Mouse (Mus musculus): Measurements from ENCODE around the gene Ifna1. TPM values are rescaled to one million over a fixed set of nuclear protein-coding genes. Genes with fewer than 3 reads are reported as not detected.

Gene Ifna1
- total RNA-seq, 2 experiments from 2014 or later: not detected

DNA sequence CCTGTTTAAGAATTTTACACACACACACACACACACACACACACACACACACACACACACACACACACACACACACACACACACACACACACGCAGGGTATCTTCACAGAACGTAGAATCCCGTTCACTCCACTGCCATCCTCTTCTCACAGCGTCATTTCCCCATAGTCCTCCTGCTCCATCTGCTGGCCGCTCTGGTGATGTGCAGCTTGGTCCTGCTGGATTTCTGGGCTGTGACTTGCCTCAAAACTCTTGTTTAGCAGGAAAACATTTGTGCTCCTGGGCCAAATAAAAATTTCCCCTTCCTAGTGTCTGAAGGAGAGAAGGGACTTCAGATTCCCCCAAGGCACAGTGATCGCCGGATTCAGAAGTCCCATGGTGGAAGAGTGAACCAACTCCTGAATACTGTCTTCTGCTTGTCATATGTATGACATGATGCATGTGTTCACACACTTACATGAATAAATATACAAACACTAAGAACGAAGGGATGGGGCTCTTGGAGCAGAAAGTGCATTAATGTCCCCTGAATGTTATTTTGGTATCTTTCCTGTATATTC is 17.6 kb downstream of the Ifna1 start:
- peak; percentile 67 to 78 for DNase-seq (ENCODE audit: extremely low spot score in 1 of 2, low spot score in 2 of 2)
- intact Hi-C loops (cut with DNase I): no loop called here

GRCm38 (mm10) chr4:88867926-88868911 is 18.3 kb downstream of the Ifna1 start:
- intact Hi-C loops (cut with DNase I): no loop called here
- peak in 1 of 2 experiments; percentile 35 for DNase-seq (ENCODE audit: extremely low spot score in 1 of 2, low spot score in 2 of 2)

DNA sequence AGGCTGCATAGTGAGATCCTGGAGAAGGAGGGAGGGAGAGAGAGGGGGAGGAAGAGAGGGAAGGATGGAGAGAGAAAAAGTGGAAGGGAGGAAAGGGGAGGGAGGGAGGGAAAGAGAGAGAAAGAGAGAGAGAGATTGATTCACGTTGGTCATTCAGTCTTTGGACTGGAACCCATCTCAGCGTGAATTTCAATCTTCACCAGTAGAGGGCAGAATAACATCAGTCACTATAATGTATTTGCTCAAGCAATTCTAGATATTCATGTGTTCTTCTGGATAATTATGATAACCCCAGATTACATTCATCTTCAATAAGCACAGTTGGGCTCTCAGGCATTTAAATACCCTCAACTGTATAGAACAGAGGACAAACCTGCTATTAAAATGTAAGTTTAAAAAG is 22.8 kb downstream of the Ifna1 start:
- intact Hi-C loops (cut with DNase I): loop anchor here (1.0 kb wide), 1 partner anchor 257 kb away; no protein-coding TSS in a partner anchor
- DNase-seq (ENCODE audit: extremely low spot score in 1 of 2, low spot score in 2 of 2): peak in 1 of 2 experiments; percentile 31

GRCm38 (mm10) chr4:88875435-88876095 is 25.7 kb downstream of the Ifna1 start:
- no peak for DNase-seq (ENCODE audit: extremely low spot score in 1 of 2, low spot score in 2 of 2)
- intact Hi-C loops (cut with DNase I): no loop called here

GRCm38 (mm10) chr4:88876520-88876919 is 26.6 kb downstream of the Ifna1 start:
- intact Hi-C loops (cut with DNase I): no loop called here
- no peak for DNase-seq (ENCODE audit: extremely low spot score in 1 of 2, low spot score in 2 of 2)

DNA sequence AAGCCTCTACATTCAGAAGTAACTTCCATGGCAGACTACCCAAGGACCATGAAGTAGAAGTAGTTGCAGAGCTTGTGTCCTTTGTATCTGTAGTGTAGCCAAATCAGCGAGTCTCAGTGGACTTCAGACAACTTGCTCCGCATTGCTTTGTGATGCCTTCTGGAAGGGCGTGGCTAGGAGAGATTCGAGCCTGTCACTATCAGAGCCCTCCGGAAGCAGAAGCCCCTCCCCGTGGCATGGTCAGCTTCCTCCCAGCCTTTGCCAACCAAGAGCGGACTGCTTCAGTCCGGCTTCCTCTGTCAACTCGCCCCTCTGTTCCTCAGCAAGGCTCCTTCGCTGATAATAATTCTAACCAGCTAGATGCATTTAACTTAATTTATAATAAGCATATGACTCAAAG is 28.4 kb downstream of the Ifna1 start:
- DNase-seq (ENCODE audit: extremely low spot score in 1 of 2, low spot score in 2 of 2): no peak
- intact Hi-C loops (cut with DNase I): no loop called here

DNA sequence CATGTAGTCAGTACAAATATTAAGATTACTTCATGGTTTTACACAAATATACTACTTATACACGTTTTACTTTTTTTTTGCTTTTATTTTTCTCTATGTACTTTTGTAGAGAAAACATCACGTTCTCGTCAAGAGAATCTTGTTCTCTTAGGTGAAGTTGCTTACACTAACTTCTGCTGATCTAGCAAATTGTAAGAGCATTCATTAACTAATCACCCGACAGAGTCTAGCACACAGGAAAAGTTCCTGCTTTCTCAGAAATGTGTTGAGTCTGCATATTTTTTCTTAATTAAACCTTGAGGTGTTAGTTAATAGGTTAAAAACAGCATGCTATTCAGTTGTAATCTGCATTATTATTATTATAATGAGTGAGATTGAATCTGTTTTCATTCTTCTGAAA is 28.9 kb downstream of the Ifna1 start:
- DNase-seq (ENCODE audit: extremely low spot score in 1 of 2, low spot score in 2 of 2): no peak
- intact Hi-C loops (cut with DNase I): no loop called here

DNA sequence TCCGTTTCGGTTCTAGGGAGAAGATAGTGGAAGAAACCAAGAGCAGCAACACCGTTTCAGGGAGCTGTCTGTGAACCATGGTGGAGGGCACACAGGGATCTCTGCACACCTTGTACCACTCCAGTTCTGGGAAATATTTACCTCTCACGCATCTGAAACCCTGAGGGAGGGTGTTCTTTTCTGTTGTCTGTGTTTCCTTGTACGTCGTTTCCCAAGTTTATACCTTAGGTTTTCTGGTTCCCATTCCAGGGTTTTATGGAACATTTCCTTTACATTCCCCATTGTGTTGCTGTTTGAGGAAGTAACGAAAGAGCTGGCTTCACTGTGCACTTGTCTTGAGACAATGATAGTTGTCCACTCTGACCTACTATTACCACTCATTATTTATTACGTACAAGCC is 30.2 kb downstream of the Ifna1 start, which contains the start of gene Ifne:
Ifne (minus strand) TSS at position 101 of the 400 bp plus-strand sequence.
- intact Hi-C loops (cut with DNase I): no loop called here

GRCm38 (mm10) chr4:88888236-88888635 is 38.3 kb downstream of the Ifna1 start:
- intact Hi-C loops (cut with DNase I): no loop called here
- no peak for DNase-seq (ENCODE audit: extremely low spot score in 1 of 2, low spot score in 2 of 2)

More for the DNA sequence above, 30.2 kb downstream of the Ifna1 start, which contains the start of gene Ifne:
- no peak for DNase-seq (ENCODE audit: extremely low spot score in 1 of 2, low spot score in 2 of 2)

GRCm38 (mm10) chr4:88893201-88893754 is 43.4 kb downstream of the Ifna1 start:
- DNase-seq (ENCODE audit: extremely low spot score in 1 of 2, low spot score in 2 of 2): no peak
- intact Hi-C loops (cut with DNase I): no loop called here

Other genes starting within 250 kb of the Ifna1 start
- not detected for gene Ifna12, start 246.7 kb upstream of the Ifna1 start, total RNA-seq (2021)
- not detected for gene C87499, start 215.7 kb upstream of the Ifna1 start, total RNA-seq (2021)
- not detected for gene Ifna13, start 205.6 kb upstream of the Ifna1 start, total RNA-seq (2021)
- gene Ifna16, start 173.2 kb upstream of the Ifna1 start, total RNA-seq (2021): not detected
- not detected for gene Ifna2, start 166.2 kb upstream of the Ifna1 start, total RNA-seq (2021)
- not detected for gene Ifnab, start 158.7 kb upstream of the Ifna1 start, total RNA-seq (2021)
- gene Gm26566, start 128.3 kb upstream of the Ifna1 start, total RNA-seq (2021): 1 to 10 TPM; 1.8 to 2.0 TPM
- 100 to 1,000 TPM; 105 to 107 TPM for gene Klhl9, start 127.6 kb upstream of the Ifna1 start, total RNA-seq (2021)
- gene Gm13271, start 95.2 kb upstream of the Ifna1 start, total RNA-seq (2021): not detected
- not detected for gene Gm13283, start 90.0 kb upstream of the Ifna1 start, total RNA-seq (2021)
- not detected for gene Gm13290, start 76.3 kb upstream of the Ifna1 start, total RNA-seq (2021)
- gene Gm13289, start 73.2 kb upstream of the Ifna1 start, total RNA-seq (2021): not detected
- gene Gm13272, start 70.2 kb upstream of the Ifna1 start, total RNA-seq (2021): not detected
- gene Ifnz, start 68.0 kb upstream of the Ifna1 start, total RNA-seq (2021): not detected
- not detected for gene Gm13276, start 64.4 kb upstream of the Ifna1 start, total RNA-seq (2021)
- not detected for gene Gm13277, start 61.5 kb upstream of the Ifna1 start, total RNA-seq (2021)
- gene Gm13278, start 58.5 kb upstream of the Ifna1 start, total RNA-seq (2021): not detected
- gene Gm13275, start 55.6 kb upstream of the Ifna1 start, total RNA-seq (2021): not detected
- gene Gm13279, start 52.7 kb upstream of the Ifna1 start, total RNA-seq (2021): not detected
- not detected for gene Gm13285, start 50.4 kb upstream of the Ifna1 start, total RNA-seq (2021)
- gene Gm13287, start 46.8 kb upstream of the Ifna1 start, total RNA-seq (2021): not detected
- gene Gm13288, start 44.6 kb upstream of the Ifna1 start, total RNA-seq (2021): not detected
- not detected for gene Ifna7, start 33.9 kb upstream of the Ifna1 start, total RNA-seq (2021)
- not detected for gene Ifna11, start 30.1 kb upstream of the Ifna1 start, total RNA-seq (2021)
- not detected for gene Ifna6, start 22.7 kb upstream of the Ifna1 start, total RNA-seq (2021)
- not detected for gene Ifna5, start 14.6 kb upstream of the Ifna1 start, total RNA-seq (2021)
- gene Ifna4, start 8.2 kb upstream of the Ifna1 start, total RNA-seq (2021): not detected
- not detected for gene Ifne, start 30.1 kb downstream of the Ifna1 start, total RNA-seq (2021)

Data from left cerebral cortex, postnatal 10 days (tissue).